Mouse (Mus musculus): ENCODE measurements around the gene Gtf2ird1. TPM values are rescaled to one million over a fixed set of nuclear protein-coding genes. Genes with fewer than 3 reads are reported as not detected.

The Gtf2ird1 gene
- polyA plus RNA-seq, 1 experiment: 62.0 TPM

- Histone ChIP-seq H3K79me2 (ENCODE audit: control insufficient read depth, insufficient read depth) (no peaks in the 10 kb centered on the region), H3K27me3 (ENCODE audit: control insufficient read depth, insufficient read depth, insufficient read length) (no peaks in the 10 kb centered on the region), H3ac (ENCODE audit: control insufficient read depth, insufficient read length) (no peak overlapping the region), H3K4me3 (no peak overlapping the region), H3K4me2 (ENCODE audit: low read depth) (no peak overlapping the region), H3K36me3 (ENCODE audit: control insufficient read depth, insufficient read depth) (peaks cover 57% of the 10 kb centered on the region)
- TF ChIP-seq SRF (IDR thresholded peaks at IDR 0.05; ENCODE audit: control insufficient read depth, insufficient read length, low read depth): no peak
- TF ChIP-seq REST (IDR thresholded peaks at IDR 0.05; ENCODE audit: insufficient read depth, insufficient read length): no peak
Observed at GRCm38 (mm10) chr5:134410307-134410836, 46.1 kb downstream of the Gtf2ird1 start.

DNA sequence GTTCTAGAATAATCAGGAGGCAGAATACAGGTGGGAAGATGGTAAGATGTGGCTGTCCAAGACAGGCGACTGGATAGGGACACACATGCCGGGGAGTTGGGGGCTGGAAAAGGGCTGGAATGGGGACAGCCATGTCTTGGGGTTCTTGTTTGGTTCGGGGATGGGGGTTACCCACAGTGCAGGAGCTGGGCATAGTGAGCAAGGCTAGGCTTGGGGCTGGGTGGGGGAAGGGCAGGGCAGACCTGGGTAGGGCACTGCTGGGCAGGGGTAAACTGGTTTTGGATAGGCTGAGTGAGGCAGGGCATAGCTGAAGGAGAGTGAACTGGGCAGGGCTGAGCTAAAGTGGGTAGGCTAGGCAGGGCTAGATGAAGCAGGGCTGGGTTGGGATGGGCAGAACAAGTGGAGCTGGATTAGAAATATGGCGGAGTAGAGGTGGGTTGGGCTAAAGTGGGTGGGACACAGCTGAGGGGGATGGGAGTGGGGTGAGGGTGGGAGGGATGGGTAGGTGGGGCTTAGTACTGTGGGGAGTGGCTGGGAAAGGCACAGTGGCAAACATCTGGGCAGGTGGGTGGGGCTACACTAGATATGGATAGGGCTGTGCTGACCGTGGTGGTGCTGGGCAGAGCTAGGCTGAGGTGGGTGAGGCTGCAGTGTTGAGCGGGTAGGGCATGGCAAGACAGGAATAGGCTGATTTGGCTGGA is 46.8 kb downstream of the Gtf2ird1 start:
- TF ChIP-seq REST (IDR thresholded peaks at IDR 0.05; ENCODE audit: insufficient read depth, insufficient read length) (no peak), E2F4 (IDR thresholded peaks at IDR 0.05; ENCODE audit: insufficient read depth) (no peak), TCF3 (IDR thresholded peaks at IDR 0.05; ENCODE audit: insufficient read length, low read depth) (no peak), MYOD1 (IDR thresholded peaks at IDR 0.05; ENCODE audit: control insufficient read depth in 1 of 3, insufficient read length in 2 of 3, low read depth in 2 of 3) (no peak), MAX (IDR thresholded peaks at IDR 0.05; ENCODE audit: low read depth) (no peak), POLR2AphosphoS2 (IDR thresholded peaks at IDR 0.05; ENCODE audit: insufficient read length, low read depth) (no peak), USF1 (IDR thresholded peaks at IDR 0.05; ENCODE audit: low read depth) (no peak), TCF12 (IDR thresholded peaks at IDR 0.05; ENCODE audit: insufficient read depth, poor library complexity, severe bottlenecking) (no peak), SRF (IDR thresholded peaks at IDR 0.05; ENCODE audit: control insufficient read depth, insufficient read length, low read depth) (no peak), POLR2A (IDR thresholded peaks at IDR 0.05; ENCODE audit: insufficient read length, low read depth) (no peak), MYOG (IDR thresholded peaks at IDR 0.05; ENCODE audit: control insufficient read depth in 1 of 3, insufficient read depth in 1 of 3, insufficient read length in 2 of 3, low read depth in 2 of 3) (no peak), CEBPB (IDR thresholded peaks at IDR 0.05; ENCODE audit: insufficient read depth, poor library complexity, severe bottlenecking) (no peak)
- Histone ChIP-seq H3K4me3 (no peak overlapping the region), H3K79me2 (ENCODE audit: control insufficient read depth, insufficient read depth) (no peaks in the 10 kb centered on the region), H3K36me3 (ENCODE audit: control insufficient read depth, insufficient read depth) (peaks cover 57% of the 10 kb centered on the region), H3K4me2 (ENCODE audit: low read depth) (no peak overlapping the region), H3K27me3 (ENCODE audit: control insufficient read depth, insufficient read depth, insufficient read length) (no peaks in the 10 kb centered on the region), H3ac (ENCODE audit: control insufficient read depth, insufficient read length) (no peak overlapping the region)

DNA sequence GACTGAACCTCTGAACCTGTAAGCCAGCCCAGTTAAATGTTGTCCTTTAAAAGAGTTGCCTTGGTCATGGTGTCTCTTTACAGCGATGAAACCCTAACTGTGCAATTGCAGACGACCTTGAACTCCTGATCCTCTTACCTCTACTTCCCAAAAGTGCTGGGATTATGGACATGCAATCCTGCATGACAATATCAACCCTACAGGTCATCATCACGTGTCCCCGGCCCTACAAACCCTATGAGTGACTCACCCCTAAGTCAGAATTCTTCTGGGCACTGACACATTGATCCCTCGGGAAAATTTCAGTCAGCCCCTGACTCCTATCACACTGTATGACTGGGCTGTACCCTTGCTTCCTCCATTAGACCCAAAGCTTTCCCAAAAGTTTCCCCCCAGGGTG is 48.4 kb downstream of the Gtf2ird1 start:
- TF ChIP-seq POLR2AphosphoS2 (IDR thresholded peaks at IDR 0.05; ENCODE audit: insufficient read length, low read depth) (no peak), E2F4 (IDR thresholded peaks at IDR 0.05; ENCODE audit: insufficient read depth) (no peak), USF1 (IDR thresholded peaks at IDR 0.05; ENCODE audit: low read depth) (peak; percentile 72), TCF12 (IDR thresholded peaks at IDR 0.05; ENCODE audit: insufficient read depth, poor library complexity, severe bottlenecking) (no peak), TCF3 (IDR thresholded peaks at IDR 0.05; ENCODE audit: insufficient read length, low read depth) (no peak), MAX (IDR thresholded peaks at IDR 0.05; ENCODE audit: low read depth) (no peak), REST (IDR thresholded peaks at IDR 0.05; ENCODE audit: insufficient read depth, insufficient read length) (no peak), MYOD1 (IDR thresholded peaks at IDR 0.05; ENCODE audit: control insufficient read depth in 1 of 3, insufficient read length in 2 of 3, low read depth in 2 of 3) (no peak)
- Histone ChIP-seq H3ac (ENCODE audit: control insufficient read depth, insufficient read length) (no peak overlapping the region), H3K36me3 (ENCODE audit: control insufficient read depth, insufficient read depth) (peaks cover 66% of the 10 kb centered on the region), H3K79me2 (ENCODE audit: control insufficient read depth, insufficient read depth) (no peaks in the 10 kb centered on the region), H3K27me3 (ENCODE audit: control insufficient read depth, insufficient read depth, insufficient read length) (no peaks in the 10 kb centered on the region), H3K4me3 (no peak overlapping the region), H3K4me2 (ENCODE audit: low read depth) (no peak overlapping the region)

DNA sequence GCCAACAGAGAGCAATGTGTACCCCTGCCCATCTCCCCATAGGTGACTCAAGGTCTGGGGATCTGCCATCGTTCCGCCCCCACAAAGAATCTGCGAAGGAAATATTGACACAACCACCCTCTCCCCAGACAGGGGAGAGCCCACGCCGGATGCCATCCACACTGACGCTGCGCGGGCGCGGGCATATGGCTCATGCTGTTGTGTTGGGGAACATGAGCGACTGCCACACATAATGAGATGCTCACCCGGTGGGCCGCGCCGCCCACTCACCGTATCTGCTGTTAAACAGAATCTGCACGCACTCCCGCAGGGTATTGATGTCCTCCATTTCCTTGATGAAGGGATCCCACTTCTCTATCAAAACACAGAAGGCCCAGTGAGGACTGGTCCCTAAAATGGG is 54.7 kb downstream of the Gtf2ird1 start:
- H3K27me3 ChIP-seq (ENCODE audit: control insufficient read depth, insufficient read depth, insufficient read length): no peaks in the 10 kb centered on the region
- H3K4me3 ChIP-seq: no peak overlapping the region
- H3K4me2 ChIP-seq (ENCODE audit: low read depth): no peak overlapping the region
- TF ChIP-seq USF1 (IDR thresholded peaks at IDR 0.05; ENCODE audit: low read depth) (no peak), POLR2A (IDR thresholded peaks at IDR 0.05; ENCODE audit: insufficient read length, low read depth) (no peak), CEBPB (IDR thresholded peaks at IDR 0.05; ENCODE audit: insufficient read depth, poor library complexity, severe bottlenecking) (no peak), MYOG (IDR thresholded peaks at IDR 0.05; ENCODE audit: control insufficient read depth in 1 of 3, insufficient read depth in 1 of 3, insufficient read length in 2 of 3, low read depth in 2 of 3) (no peak), MYOD1 (IDR thresholded peaks at IDR 0.05; ENCODE audit: control insufficient read depth in 1 of 3, insufficient read length in 2 of 3, low read depth in 2 of 3) (no peak), MAX (IDR thresholded peaks at IDR 0.05; ENCODE audit: low read depth) (no peak), TCF12 (IDR thresholded peaks at IDR 0.05; ENCODE audit: insufficient read depth, poor library complexity, severe bottlenecking) (no peak)
- H3ac ChIP-seq (ENCODE audit: control insufficient read depth, insufficient read length): no peak overlapping the region
- no peaks in the 10 kb centered on the region for H3K79me2 ChIP-seq (ENCODE audit: control insufficient read depth, insufficient read depth)
- H3K36me3 ChIP-seq (ENCODE audit: control insufficient read depth, insufficient read depth): peaks cover 63% of the 10 kb centered on the region

DNA sequence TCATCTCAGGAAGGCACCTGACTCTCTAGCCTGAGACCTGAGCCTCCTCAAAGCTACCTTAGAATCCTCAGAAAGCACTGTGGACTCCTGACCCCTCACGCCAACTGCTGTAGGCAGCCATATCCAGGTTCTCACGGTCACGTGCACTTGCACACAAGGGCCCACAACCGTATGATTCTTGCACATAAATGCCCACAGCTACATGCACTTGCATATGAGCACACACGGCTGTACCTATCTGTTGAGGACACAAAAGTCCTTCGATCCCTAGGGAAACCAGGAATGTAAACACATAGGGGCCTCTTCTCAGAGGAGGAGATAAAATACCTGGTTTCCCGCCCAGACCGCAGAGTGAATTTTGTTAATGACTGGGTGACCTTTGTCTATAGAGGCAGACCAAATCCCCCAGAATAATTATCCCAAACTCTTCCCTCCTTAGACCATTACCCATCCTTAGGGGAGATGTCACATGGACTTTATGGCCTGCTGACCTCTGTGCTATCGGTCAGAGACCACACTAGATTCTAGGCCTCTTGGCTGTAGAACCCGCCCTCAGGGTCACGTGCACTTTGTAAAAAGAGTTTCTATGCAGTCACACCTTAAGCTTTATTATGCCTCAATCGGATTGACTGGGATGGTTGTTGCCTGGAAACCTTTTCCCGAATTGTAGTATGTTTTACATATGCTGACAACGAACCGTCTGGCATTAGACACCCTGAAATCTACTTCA is 58.9 kb downstream of the Gtf2ird1 start:
- Histone ChIP-seq H3K79me2 (ENCODE audit: control insufficient read depth, insufficient read depth) (no peaks in the 10 kb centered on the region), H3K27me3 (ENCODE audit: control insufficient read depth, insufficient read depth, insufficient read length) (no peaks in the 10 kb centered on the region), H3ac (ENCODE audit: control insufficient read depth, insufficient read length) (no peak overlapping the region), H3K4me2 (ENCODE audit: low read depth) (no peak overlapping the region), H3K4me3 (no peak overlapping the region), H3K36me3 (ENCODE audit: control insufficient read depth, insufficient read depth) (peaks cover 34% of the 10 kb centered on the region)
- TF ChIP-seq USF1 (IDR thresholded peaks at IDR 0.05; ENCODE audit: low read depth) (no peak), CEBPB (IDR thresholded peaks at IDR 0.05; ENCODE audit: insufficient read depth, poor library complexity, severe bottlenecking) (no peak)

Measured in myocyte (in vitro differentiated cells).